Mouse (Mus musculus) intestine, embryonic 14.5 days (tissue): ENCODE data around the gene Higd1c. TPM values are rescaled to one million over a fixed set of nuclear protein-coding genes. Genes with fewer than 3 reads are reported as not detected.

Source experiments
- ATAC-seq: fragments of 200-750 bp; cut with Nextera tagmentation; replicated peaks from 2 replicates; pipeline ENCODE4 v1.8.0; 2017; ENCODE audit warnings: low read depth, moderate number of reproducible peaks, moderate TSS enrichment, moderate library complexity; ENCODE audit not compliant: low FRiP score, low TSS enrichment
- DNase-seq: peaks from one replicate; pipeline ENCODE4 v3.0.0-alpha.2; 2018; ENCODE audit warnings: low spot score
- H3K27ac ChIP-seq: fragments of 300-500 bp; sonication (generic); 2 replicates; pipeline ENCODE4 v1.5.1; 2014; ENCODE audit warnings: low read depth, mild to moderate bottlenecking, control low read depth
- H3K27me3 ChIP-seq: fragments of 300-500 bp; sonication (generic); replicated peaks from 2 replicates; pipeline ENCODE4 v1.6.1; 2014; ENCODE audit warnings: low read length, control low read depth; ENCODE audit not compliant: control insufficient read depth, insufficient read depth
- H3K36me3 ChIP-seq: fragments of 300-500 bp; sonication (generic); 2 replicates; pipeline ENCODE4 v1.6.1; 2014; ENCODE audit warnings: low read length, control low read depth; ENCODE audit not compliant: control insufficient read depth, insufficient read depth
- H3K4me1 ChIP-seq: fragments of 300-500 bp; sonication (generic); replicated peaks from 2 replicates; pipeline ENCODE4 v1.6.1; 2014; ENCODE audit warnings: low read length, control low read depth, mixed read lengths; ENCODE audit not compliant: control insufficient read depth, insufficient read depth
- H3K4me2 ChIP-seq: fragments of 300-500 bp; sonication (generic); 2 replicates; pipeline ENCODE4 v1.6.1; 2014; ENCODE audit warnings: low read length
- H3K4me3 ChIP-seq: fragments of 300-500 bp; sonication (generic); 2 replicates; pipeline ENCODE4 v1.5.1; 2014; ENCODE audit warnings: low read depth, low read length, control low read depth, mixed read lengths
- H3K9ac ChIP-seq: fragments of 300-500 bp; sonication (generic); 2 replicates; pipeline ENCODE4 v1.6.1; 2014; ENCODE audit warnings: mild to moderate bottlenecking, low read length
- H3K9me3 ChIP-seq: fragments of 300-500 bp; sonication (generic); 2 replicates; pipeline ENCODE4 v1.6.1; 2016; ENCODE audit warnings: low read length, control low read depth; ENCODE audit not compliant: control insufficient read depth
- WGBS: fragments of 180-500 bp; shearing (Covaris S2); extraction: QIAGEN DNeasy Blood & Tissue Kit; methylation state at CpG from one replicate; pipeline ENCODE4 v1.1.7; 2014; 5-methylcytosine and 5-hydroxymethylcytosine counted together
- polyA plus RNA-seq: library from polyadenylated mRNA; unstranded; fragments of >200 nt; fragmentation: Nextera tagmentation; extraction: Ambion mirVana; gene quantifications from 2 replicates; pipeline ENCODE4 v1.2.1, GENCODE M21; 2014

The Higd1c gene
- polyA plus RNA-seq, 1 experiment from 2014 or later: not detected

GRCm38 (mm10) chr15:100428296-100428905 lies 64.1 kb downstream of the Higd1c start:
- Histone ChIP-seq H3K4me1 (0 out of 2 replicates have a peak, but pooled peaks cover 4% of the 10 kb centered on the region), H3K36me3 (no peaks in the 10 kb centered on the region), H3K27ac (no peak overlapping the region), H3K27me3 (peaks cover 17% of the 10 kb centered on the region), H3K9me3 (no peaks in the 10 kb centered on the region), H3K9ac (no peak overlapping the region), H3K4me3 (no peak overlapping the region), H3K4me2 (no peak overlapping the region)
- no peak for ATAC-seq
- no peak for DNase-seq
- WGBS: 75% methylated on average over 13 of the region's 13 CpGs

- WGBS: 67% methylated on average over 11 of the region's 11 CpGs
- Histone ChIP-seq H3K9ac (no peak overlapping the region), H3K4me3 (no peak overlapping the region), H3K36me3 (no peaks in the 10 kb centered on the region), H3K4me2 (no peak overlapping the region), H3K9me3 (no peaks in the 10 kb centered on the region), H3K4me1 (no peaks in the 10 kb centered on the region), H3K27ac (no peak overlapping the region), H3K27me3 (peaks cover 4% of the 10 kb centered on the region)
- ATAC-seq (no peak), DNase-seq (no peak)
These were observed 65.7 kb downstream of the Higd1c start for GRCm38 (mm10) chr15:100429959-100430565.

GRCm38 (mm10) chr15:100433234-100433633 lies 68.9 kb downstream of the Higd1c start:
- H3K36me3 ChIP-seq: no peaks in the 10 kb centered on the region
- H3K9ac ChIP-seq: no peak overlapping the region
- no peak overlapping the region for H3K4me3 ChIP-seq
- DNase-seq (no peak), ATAC-seq (no peak)
- H3K9me3 ChIP-seq: no peaks in the 10 kb centered on the region
- H3K4me1 ChIP-seq: no peaks in the 10 kb centered on the region
- H3K27me3 ChIP-seq: no peaks in the 10 kb centered on the region
- no peak overlapping the region for H3K4me2 ChIP-seq
- 74% methylated on average over 4 of the region's 4 CpGs for WGBS
- no peak overlapping the region for H3K27ac ChIP-seq

Other genes with a start within 250 kb of the Higd1c start
- gene Atf1, start 136.7 kb upstream of the Higd1c start, polyA plus RNA-seq: 43.7 and 47.4 TPM in 2 replicates
- gene Tmprss12, start 83.7 kb upstream of the Higd1c start, polyA plus RNA-seq: not detected in 2 replicates
- 4.1 and 4.7 TPM in 2 replicates for gene Mettl7a1, start 60.4 kb upstream of the Higd1c start, polyA plus RNA-seq
- gene Mettl7a3, start 29.6 kb upstream of the Higd1c start, polyA plus RNA-seq: 0.12 TPM in 1 of 2 replicates, not detected in the other
- not detected in 2 replicates for gene Methig1, start 11.4 kb upstream of the Higd1c start, polyA plus RNA-seq
- gene Mettl7a2, start 11.3 kb upstream of the Higd1c start, polyA plus RNA-seq: not detected in 2 replicates
- not detected in 2 replicates for gene Gm5475, start 57.6 kb downstream of the Higd1c start, polyA plus RNA-seq
- 17.6 and 20.6 TPM in 2 replicates for gene Slc11a2, start 60.5 kb downstream of the Higd1c start, polyA plus RNA-seq
- 38.5 and 40.1 TPM in 2 replicates for gene Letmd1, start 104.5 kb downstream of the Higd1c start, polyA plus RNA-seq
- 11.3 and 13.5 TPM in 2 replicates for gene Csrnp2, start 130.9 kb downstream of the Higd1c start, polyA plus RNA-seq
- 20.0 and 23.7 TPM in 2 replicates for gene Tfcp2, start 187.5 kb downstream of the Higd1c start, polyA plus RNA-seq
- 6.9 and 7.6 TPM in 2 replicates for gene Pou6f1, start 235.4 kb downstream of the Higd1c start, polyA plus RNA-seq